Mouse (Mus musculus): Measurements from ENCODE around the gene Sh3pxd2a.
A peak's percentile ranks its signal among the peaks of the same experiment; 100 is the strongest.
"Not testable (repeated sequence)": the region's sequence is repeated elsewhere in the genome, so short reads cannot be mapped to it uniquely, and the experiment has no call there.

Gene Sh3pxd2a

DNA sequence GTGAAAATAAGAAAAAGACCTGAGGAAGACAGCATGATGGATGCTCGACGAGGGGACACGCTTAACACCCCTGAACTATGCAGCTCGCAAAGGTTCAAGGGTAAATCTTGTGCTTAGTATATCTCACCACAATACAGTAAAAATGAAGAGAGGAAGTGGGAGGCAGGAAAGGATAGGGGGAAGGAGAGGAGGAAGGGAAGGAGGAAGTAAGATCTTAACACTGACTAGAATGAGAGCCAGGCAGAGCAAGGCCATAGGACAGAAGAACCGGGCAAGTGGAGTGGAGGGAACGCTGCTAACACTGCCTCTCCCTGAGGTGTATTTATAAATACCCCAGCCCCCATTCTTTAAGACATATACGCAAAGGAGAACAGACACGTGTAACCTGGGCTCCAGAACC, 58.7 kb downstream of the Sh3pxd2a start:
- DNase-seq: no peak

GRCm38 (mm10) chr19:47403391-47404379, 60.5 kb downstream of the Sh3pxd2a start:
- DNase-seq: no peak

GRCm38 (mm10) chr19:47402976-47403375, 61.2 kb downstream of the Sh3pxd2a start:
- DNase-seq: no peak

GRCm38 (mm10) chr19:47402544-47402943, 61.7 kb downstream of the Sh3pxd2a start:
- DNase-seq: no peak

GRCm38 (mm10) chr19:47399709-47400108, 64.5 kb downstream of the Sh3pxd2a start:
- DNase-seq: no peak

GRCm38 (mm10) chr19:47399029-47399428, 65.2 kb downstream of the Sh3pxd2a start:
- no peak for DNase-seq

DNA sequence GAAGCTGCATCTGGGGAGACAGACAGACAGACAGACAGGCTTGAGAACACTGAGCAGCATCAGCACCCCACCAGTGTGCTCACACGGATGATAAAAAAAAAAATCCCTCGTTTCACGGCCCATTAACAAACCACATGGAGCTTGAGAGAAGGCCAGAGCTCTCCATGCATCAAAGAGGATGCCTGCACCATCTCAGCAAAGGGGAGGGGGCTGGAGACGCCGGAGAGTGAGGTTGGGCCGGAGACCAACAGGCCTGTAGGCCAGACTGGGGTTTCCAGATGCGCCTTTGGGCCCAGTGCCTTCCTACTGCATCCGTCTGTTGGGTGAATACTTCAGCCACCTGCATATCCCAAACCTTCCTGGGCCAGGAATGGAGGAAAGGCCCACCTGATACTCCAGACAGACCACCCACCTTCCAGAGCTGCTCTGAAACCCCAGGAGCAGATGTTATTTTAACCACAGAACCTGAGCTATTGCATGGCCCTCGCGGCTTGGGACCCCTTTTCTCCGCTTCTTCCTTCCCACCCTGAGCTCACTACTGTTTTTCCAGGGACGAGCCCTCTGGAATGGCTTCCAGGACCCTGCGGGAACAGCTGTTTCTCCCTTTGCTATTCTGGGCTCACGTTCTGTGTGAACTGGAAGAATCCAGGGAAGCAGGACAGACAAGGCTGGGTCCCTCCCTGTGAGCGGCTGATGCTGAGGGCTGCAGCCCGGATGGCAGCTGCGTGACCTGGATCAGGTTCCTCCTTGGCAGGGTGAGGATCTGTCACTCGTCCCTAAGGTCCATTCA, 66.1 kb downstream of the Sh3pxd2a start:
- DNase-seq: no peak

DNA sequence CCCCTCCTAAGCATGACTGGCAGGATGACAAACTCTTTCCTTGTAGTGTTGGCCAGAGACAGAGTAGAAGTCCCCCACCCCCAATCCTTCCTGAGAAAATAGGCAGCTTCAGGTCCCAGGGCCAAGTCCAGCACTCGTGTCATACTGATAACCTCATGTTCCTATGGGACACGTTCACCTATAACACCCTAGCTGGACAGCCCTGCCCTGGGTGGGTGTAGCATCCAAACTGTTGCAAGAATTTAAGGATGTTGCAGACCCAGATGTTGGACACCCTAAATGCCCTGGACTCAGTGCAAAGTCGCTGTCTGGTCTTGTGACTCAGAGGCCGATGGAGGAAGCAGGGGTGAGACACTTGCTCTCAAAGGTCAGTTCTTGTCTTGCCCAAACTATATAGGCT, 68.9 kb downstream of the Sh3pxd2a start:
- DNase-seq: no peak

DNA sequence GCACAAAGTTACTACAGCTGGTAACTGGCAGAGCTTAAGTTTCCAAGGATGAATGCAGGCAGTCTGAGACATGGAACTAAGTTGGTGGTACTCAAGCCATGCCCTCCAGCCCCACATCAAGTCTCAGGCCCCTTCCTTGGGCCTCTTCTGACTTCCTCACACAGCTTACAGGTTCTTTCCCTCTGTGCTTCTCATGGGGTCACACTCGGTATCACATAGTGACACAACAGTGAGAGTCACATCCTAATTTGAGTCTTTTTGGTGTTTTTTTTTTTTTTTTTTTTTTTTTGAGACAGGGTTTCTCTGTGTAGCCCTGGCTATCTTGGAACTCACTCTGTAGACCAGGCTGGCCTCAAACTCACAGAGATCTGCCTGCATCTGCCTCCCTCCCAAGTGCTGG, 69.4 kb downstream of the Sh3pxd2a start:
- not testable (repeated sequence) for DNase-seq

GRCm38 (mm10) chr19:47390878-47391277, 73.3 kb downstream of the Sh3pxd2a start:
- no peak for DNase-seq

DNA sequence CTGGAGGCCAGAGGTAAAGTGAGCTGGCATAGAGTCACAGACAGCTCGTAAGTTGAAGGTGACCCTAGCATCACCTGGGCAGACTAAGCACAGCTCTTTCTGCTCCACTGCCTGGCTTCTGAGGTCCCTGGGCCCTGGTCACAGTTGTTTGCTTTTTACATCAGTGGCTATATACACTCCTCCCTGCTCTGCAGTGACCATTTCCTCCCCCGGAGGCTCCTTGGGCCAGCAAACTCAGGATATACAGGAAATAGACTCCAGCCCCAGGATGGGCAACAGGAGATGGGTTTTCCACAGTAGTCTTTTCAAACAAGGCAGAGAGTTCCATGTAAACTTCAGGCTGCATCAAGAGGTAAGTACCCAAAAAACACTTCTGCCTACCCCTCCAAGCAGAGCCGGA, 76.3 kb downstream of the Sh3pxd2a start:
- peak in 1 of 2 experiments; percentile 15 for DNase-seq

DNA sequence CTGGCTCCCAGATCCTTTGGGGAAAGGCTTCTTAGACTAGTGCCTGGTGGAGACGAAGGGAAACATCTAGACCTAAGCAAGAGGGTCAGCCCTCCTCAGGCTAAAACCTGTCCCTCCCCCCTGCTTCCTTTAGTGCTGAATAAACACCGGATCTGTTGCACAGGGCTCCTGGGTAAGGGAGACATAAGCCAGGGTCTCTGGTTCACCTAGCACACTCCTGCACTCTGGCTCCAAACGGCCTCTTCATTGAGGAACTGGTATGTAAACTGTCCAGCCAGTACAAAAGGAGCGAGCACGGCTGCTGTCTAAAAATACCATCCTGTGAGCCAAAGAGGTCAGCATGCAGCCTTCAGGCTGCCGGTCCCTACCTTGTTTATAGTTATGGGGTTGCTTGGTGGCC, 76.8 kb downstream of the Sh3pxd2a start:
- no peak for DNase-seq

DNA sequence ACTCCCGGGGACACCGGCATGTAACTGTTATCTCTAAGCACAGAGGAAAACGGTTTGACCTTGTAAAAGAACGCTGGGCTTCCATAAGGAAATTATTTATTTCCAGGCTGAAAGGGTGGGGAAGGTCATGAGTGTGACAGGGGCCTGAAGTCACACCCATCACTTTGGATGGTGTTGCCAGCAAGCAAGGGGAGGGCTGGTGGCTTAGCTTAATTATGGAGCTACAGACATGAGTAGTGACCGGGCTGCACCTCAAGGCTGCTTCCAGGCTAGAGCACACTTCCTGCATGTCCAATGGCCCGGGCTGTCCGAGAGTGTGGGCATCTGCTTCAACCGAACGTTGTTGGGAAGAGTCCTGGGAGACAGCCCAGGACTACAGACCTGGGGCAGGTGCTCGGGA, 78.2 kb downstream of the Sh3pxd2a start:
- DNase-seq: no peak

DNA sequence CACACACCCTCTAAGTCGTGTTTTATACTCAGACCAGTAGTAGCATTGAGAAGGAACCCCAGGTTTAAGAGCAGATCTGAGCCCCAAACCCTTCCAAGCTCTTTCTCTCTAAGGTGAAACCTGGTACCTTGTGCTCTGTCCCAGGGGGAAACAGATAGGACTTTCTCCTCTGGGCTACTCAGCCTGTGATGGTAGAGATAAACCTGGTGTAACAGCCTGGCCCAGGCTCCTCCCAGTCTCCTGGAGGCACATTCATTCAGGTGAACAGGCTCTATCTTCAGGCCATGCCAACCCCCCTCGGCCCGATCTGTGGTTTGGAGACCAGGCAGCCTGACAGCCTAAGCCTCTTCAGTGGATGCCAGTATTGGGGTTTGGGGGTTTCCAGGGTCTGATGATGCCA, 79.6 kb downstream of the Sh3pxd2a start:
- no peak for DNase-seq

DNA sequence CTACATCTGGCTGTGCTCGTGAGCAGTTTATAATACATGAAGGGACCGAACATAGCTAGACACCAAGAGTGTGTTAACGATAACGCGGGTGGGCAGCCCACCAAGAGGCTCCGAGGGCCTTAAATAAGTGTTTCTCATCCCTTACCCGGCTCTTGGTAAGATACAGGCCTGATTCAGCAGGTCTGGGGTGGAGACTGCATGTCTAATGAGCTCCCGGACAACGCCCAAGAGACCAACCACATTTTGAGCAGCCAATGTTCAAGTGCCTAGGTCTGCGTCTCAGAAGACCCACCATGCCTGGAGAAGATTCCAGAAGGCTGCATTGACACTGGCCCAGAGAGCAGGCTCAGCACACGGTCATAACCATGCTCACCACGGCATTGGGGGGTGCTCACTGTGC, 80.2 kb downstream of the Sh3pxd2a start:
- no peak for DNase-seq

DNA sequence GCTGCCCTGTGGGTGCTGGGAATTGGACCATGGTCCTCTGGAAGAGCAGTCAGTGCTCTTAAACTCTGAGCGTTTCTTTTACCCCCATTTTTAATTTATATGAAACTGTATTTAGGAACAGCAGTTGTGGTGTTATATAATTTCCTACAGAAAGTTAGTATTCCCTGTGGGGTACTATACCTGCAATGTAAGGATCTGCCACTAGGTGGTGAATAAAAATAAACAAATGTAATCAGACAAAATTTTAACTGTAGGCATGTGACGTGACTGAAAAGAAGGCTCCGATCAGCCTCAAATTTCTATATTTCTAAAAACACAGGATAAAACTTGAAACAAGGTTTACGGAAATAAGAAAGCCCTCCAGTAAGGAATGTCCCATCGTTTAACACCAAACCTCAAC, 81.9 kb downstream of the Sh3pxd2a start:
- DNase-seq: no peak

DNA sequence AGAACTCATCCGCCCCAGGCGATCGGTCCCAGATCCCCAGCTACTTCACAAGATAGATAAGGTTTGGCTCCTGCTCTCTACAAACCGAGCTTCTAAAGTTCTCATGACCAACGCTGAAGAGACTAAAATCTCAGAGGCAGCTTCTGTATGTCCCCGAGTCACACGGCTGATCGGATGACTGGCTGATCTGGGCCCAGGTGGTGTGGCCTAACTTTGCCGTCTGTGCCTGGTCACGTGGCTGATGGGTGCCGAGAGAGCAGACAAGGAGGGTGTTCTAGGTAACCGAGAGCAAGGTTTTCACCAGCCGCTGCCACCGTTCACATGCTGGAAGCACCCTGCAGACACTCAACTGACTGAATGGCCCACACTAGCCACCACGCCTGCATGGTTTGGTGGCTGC, 83.2 kb downstream of the Sh3pxd2a start:
- no peak for DNase-seq

GRCm38 (mm10) chr19:47379141-47379540, 85.1 kb downstream of the Sh3pxd2a start:
- no peak for DNase-seq

DNA sequence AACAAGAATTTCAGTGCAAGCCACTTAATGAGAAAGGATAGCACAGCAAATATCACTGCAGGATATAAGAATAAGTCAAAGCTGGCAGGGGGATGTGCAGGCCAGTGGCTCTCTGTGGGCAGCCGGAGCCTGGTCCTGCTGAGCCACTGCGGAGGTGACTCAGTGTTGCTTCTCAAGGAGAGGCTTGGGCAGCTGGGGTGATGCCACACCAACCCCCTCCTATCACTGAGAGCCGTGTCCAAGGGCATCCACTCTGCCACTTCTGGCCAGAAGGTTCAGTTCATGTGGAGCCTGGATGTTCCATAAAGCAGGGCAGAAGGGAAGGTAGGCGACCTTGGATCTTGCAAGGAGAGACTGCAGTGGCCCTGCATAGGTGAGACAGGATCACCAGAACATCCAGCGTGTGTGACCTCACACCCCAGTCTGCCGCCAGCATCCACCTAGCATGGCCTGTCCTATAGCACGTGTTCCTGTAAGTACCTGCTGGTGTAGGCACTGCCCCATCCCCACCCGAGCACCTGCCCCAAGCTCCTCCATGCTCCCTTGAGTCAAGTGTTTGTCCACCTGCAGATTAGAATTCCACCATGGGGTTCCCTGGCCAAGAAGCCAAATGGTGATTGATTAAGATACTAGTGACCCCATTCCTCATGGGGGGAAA, 89.2 kb downstream of the Sh3pxd2a start:
- no peak for DNase-seq

DNA sequence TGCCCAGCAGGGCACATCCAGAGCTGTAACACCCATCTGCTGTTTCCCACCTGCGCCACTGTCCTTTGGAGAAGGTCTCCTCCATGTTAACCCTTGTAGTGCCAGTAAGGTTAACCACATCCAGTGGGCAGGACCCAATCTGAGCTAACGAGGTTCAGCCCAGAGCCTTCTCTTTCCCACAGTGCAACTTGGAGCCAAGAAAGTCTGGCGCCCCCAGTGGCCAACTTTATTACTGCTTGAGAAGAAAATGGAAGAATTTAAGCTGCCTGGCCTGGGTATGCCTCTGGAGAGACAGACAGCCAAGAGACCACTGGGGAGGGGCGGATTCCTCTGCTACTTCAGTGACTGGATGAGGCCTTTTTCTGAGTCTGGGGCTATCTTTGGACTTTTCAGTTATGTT, 89.8 kb downstream of the Sh3pxd2a start:
- peak; percentile 19 to 60 for DNase-seq

DNA sequence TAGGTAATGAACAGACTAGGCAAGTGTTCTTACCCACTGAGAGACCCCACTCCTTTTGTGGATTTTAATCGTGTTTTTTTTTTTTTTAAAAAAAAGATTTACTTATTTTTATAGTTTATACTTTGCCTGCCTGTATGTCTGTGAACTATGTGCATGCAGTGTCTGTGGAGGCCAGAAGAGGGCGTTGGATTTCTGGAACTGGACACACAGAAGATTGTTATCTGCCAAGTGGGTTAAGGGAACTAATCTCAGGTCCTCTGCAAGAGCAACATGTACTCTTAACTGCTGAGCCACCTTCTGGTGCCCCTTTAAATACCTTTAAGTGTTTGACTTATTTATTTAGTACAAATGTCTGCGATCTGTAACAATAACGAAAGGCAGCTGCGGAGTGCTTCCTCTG, 92.2 kb downstream of the Sh3pxd2a start:
- no peak for DNase-seq

DNA sequence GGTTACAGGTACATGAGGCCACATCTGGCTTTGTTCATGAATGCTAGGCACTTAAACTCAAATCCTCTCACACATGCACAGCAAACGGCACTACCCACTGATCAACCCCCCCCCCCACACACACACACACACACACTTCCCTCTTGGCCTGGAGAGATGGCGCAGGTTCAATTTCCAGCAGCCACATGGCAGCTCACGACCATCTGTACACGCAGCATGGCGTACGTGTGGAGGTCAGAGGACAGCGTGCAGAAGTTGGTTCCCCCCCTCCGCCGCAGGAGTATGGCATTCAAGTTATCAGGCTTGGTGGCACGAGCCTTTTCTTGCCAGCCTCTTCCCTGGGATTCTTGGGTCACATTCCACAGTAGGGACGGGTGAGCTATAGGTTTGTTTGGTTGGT, 92.7 kb downstream of the Sh3pxd2a start:
- DNase-seq: no peak

- no peak for DNase-seq
These were observed 95.2 kb downstream of the Sh3pxd2a start for GRCm38 (mm10) chr19:47369008-47369407.
